Mouse (Mus musculus) heart, embryonic 12.5 days (tissue): ENCODE data around the gene Patl2. TPM values are rescaled to one million over a fixed set of nuclear protein-coding genes. Genes with fewer than 3 reads are reported as not detected.
A peak's percentile ranks its signal among the peaks of the same experiment; 100 is the strongest.

ENCODE experiments used
- ATAC-seq: fragments of 200-750 bp; cut with Nextera tagmentation; 2 replicates; pipeline ENCODE4 v1.8.0; 2017; ENCODE audit warnings: moderate TSS enrichment, moderate library complexity; ENCODE audit not compliant: insufficient number of reproducible peaks, low FRiP score
- H3K27ac ChIP-seq: fragments of 300-500 bp; sonication (generic); 2 replicates; pipeline ENCODE4 v1.5.1; 2016; ENCODE audit warnings: mild to moderate bottlenecking, moderate library complexity; ENCODE audit not compliant: poor library complexity, severe bottlenecking
- H3K27me3 ChIP-seq: fragments of 300-500 bp; sonication (generic); replicated peaks from 2 replicates; pipeline ENCODE4 v1.6.1; 2016; ENCODE audit warnings: mild to moderate bottlenecking, moderate library complexity
- H3K36me3 ChIP-seq: fragments of 300-500 bp; sonication (generic); 2 replicates; pipeline ENCODE4 v1.6.1; 2016; ENCODE audit warnings: mild to moderate bottlenecking, moderate library complexity
- H3K4me1 ChIP-seq: fragments of 300-500 bp; sonication (generic); replicated peaks from 2 replicates; pipeline ENCODE4 v1.6.1; 2016; ENCODE audit warnings: mild to moderate bottlenecking
- H3K4me2 ChIP-seq: fragments of 300-500 bp; sonication (generic); 2 replicates; pipeline ENCODE4 v1.6.1; 2016; ENCODE audit warnings: mild to moderate bottlenecking, moderate library complexity
- H3K4me3 ChIP-seq: fragments of 300-500 bp; sonication (generic); 2 replicates; pipeline ENCODE4 v1.5.1; 2016; ENCODE audit warnings: mild to moderate bottlenecking
- H3K9ac ChIP-seq: fragments of 300-500 bp; sonication (generic); 2 replicates; pipeline ENCODE4 v1.6.1; 2016; ENCODE audit warnings: mild to moderate bottlenecking, moderate library complexity
- H3K9me3 ChIP-seq: fragments of 300-500 bp; sonication (generic); replicated peaks from 2 replicates; pipeline ENCODE4 v1.6.1; 2016; ENCODE audit warnings: mild to moderate bottlenecking, moderate library complexity
- WGBS: fragments of 180-500 bp; shearing (Covaris S2); methylation state at CpG from one replicate; pipeline ENCODE4 v1.1.7; 2016; 5-methylcytosine and 5-hydroxymethylcytosine counted together
- polyA plus RNA-seq: library from polyadenylated mRNA; unstranded; fragments of >200 nt; fragmentation: Nextera tagmentation; extraction: Ambion mirVana; gene quantifications from 2 replicates; pipeline ENCODE4 v1.2.1, GENCODE M21; 2016

The Patl2 gene
- polyA plus RNA-seq, 1 experiment from 2014 or later: not detected

DNA sequence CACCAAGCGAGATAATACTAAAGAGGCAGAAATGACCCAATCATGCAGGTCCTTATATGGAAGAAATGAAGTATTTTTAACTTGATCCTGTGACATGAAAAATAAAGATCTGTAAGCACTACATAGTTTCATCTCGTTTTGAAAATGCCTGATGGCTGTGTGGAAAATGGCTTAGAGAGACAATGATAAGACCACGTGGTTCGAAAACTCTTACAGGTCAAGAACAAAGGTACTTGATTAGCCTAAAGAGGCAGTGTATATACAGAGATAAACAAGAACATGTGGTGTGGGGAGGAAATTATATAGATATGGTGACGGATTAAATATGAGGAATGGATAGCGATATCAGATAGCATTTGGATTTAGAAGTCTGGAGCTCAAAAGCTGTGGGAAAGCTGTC is 14.7 kb downstream of the Patl2 start:
- Histone ChIP-seq H3K9me3 (no peaks in the 10 kb centered on the region), H3K4me1 (no peaks in the 10 kb centered on the region), H3K4me2 (no peak overlapping the region), H3K27ac (no peak overlapping the region), H3K36me3 (no peaks in the 10 kb centered on the region), H3K4me3 (no peak overlapping the region), H3K9ac (no peak overlapping the region), H3K27me3 (no peaks in the 10 kb centered on the region)
- WGBS: 67% methylated on average over 6 of the region's 6 CpGs
- ATAC-seq: no peak

DNA sequence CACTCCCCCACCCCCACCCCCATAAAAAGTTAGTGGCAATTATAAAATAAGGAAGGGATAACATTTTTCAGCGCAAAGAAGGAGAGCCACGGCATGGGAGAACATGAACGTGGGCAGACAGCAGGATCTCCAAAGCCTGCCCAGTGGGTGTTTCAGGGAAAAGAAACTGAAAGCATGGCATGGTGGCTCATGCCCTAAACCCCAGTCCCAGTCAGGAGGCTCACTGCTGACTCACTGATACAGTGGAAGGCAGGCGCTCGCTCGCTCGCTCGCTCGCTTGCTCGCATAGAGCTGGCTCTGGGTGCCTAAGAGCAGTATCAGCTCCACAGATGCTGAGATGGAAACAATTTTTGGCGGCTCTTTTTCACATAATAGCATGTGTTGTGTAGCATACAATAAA is 21.7 kb downstream of the Patl2 start:
- no peak overlapping the region for H3K27ac ChIP-seq
- no peaks in the 10 kb centered on the region for H3K36me3 ChIP-seq
- H3K4me2 ChIP-seq: no peak overlapping the region
- no peak overlapping the region for H3K9ac ChIP-seq
- H3K4me3 ChIP-seq: no peak overlapping the region
- no peak for ATAC-seq
- WGBS: 74% methylated on average over 11 of the region's 11 CpGs
- no peaks in the 10 kb centered on the region for H3K27me3 ChIP-seq
- no peaks in the 10 kb centered on the region for H3K9me3 ChIP-seq
- H3K4me1 ChIP-seq: peaks cover 20% of the 10 kb centered on the region

DNA sequence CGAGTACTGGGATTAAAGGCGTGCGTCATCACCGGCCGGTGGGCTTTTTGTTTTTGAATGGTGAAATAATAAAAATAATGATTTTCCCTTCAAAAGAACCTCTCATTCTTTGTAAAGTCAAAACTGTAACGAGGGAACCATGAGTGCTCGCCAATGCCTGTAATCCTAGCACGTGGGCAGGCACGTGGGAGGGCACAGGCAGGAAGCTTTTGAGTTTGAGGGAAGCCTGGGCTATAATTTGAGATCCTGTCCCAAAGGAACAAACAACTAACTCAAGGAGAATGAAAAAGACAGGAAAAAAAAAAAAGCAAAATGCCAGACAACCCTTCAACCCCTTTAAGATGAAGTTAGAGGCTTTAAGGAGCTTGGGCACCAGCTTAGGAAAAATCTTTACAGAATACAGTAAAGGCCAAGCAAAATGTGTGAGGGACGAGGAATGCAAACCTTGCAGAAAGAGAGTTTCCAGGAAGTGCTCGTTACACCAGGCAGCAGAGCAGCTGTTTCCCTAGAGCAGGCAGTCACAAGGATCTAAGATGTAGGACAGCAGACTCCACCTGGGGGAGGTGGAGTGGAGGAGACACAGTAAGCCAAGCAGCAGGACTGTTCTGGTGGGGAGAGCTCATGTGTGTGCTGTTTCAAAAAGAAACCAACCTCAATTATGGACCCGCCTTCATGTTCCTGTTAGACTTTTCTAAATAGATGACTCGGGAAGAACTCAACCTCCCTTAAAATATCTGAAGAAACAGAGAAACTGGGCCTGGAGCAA is 22.4 kb downstream of the Patl2 start:
- H3K9me3 ChIP-seq: no peaks in the 10 kb centered on the region
- 72% methylated on average over 13 of the region's 13 CpGs for WGBS
- H3K27ac ChIP-seq: no peak overlapping the region
- H3K36me3 ChIP-seq: no peaks in the 10 kb centered on the region
- no peaks in the 10 kb centered on the region for H3K27me3 ChIP-seq
- H3K4me3 ChIP-seq: no peak overlapping the region
- ATAC-seq: no peak
- no peak overlapping the region for H3K9ac ChIP-seq
- no peak overlapping the region for H3K4me2 ChIP-seq
- peaks cover 27% of the 10 kb centered on the region for H3K4me1 ChIP-seq

DNA sequence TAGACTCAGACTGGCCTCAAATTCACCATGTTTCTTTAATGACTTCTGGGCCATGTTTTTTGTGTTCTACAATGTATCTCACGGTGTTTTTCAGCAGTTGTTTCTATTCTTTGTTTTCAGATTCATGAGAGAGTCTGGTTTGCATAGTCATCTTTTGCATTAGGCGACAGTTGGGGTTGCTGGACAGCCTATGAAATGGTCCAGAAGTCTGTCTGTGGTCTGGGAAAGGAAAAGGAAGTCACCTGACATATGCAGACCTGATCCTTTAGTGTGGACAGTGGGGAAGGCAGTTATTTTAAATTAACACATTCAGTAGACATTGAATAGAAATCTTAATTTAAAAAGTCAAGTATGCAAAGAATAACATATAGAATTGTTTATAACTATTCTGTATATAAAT is 23.5 kb downstream of the Patl2 start:
- no peaks in the 10 kb centered on the region for H3K27me3 ChIP-seq
- 80% methylated on average over 2 of the region's 2 CpGs for WGBS
- no peak overlapping the region for H3K4me2 ChIP-seq
- peaks cover 33% of the 10 kb centered on the region for H3K4me1 ChIP-seq
- no peaks in the 10 kb centered on the region for H3K9me3 ChIP-seq
- no peak for ATAC-seq
- no peaks in the 10 kb centered on the region for H3K36me3 ChIP-seq
- no peak overlapping the region for H3K9ac ChIP-seq
- H3K4me3 ChIP-seq: no peak overlapping the region
- no peak overlapping the region for H3K27ac ChIP-seq

DNA sequence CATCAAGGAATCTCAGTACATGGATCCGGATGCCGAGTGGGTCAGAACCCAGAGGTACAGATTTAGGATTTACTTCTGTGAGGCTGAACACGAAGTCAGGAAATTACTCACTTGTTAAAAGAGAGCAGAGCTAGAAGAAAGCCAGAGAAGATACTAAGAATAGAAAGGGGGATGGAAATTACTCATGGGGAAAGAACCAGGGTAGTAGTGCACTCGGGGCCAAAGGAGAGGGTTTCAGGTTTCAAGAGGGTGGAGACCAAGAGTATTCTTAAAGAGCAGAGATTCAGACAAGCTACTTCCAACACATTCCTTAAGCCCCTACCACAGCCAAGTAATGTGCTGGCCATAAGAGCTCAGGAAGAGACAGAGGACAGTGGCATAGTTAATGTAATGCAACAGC is 24.4 kb downstream of the Patl2 start:
- Histone ChIP-seq H3K27ac (peak overlapping the region; percentile 76), H3K27me3 (no peaks in the 10 kb centered on the region), H3K9me3 (no peaks in the 10 kb centered on the region), H3K9ac (no peak overlapping the region), H3K36me3 (no peaks in the 10 kb centered on the region), H3K4me2 (peak overlapping the region; percentile 13; the same call in 1 of the 2 replicates), H3K4me1 (peaks cover 33% of the 10 kb centered on the region), H3K4me3 (no peak overlapping the region)
- 15% methylated on average over 4 of the region's 4 CpGs for WGBS
- peak; percentile 57; the same call in 1 of the 2 replicates for ATAC-seq

DNA sequence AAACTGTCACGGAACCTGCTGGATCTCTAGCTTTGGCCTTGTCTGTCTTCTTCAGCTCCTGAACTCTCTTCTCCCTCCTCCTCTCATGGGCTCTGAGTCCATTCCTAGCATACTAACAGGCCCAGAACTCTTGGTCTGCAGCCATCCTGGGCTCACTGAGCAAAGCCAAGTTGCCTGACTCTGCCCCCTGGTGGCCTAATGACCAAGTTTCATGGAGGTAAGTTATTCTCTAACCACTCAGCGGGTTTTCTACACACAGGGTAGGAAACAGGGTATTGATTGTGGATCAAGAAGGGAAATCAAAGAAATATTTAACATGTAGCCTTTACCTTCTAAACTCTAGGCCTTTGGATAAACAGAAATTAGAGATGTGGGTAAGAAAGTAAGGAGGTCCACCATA is 25.3 kb downstream of the Patl2 start, which contains the start of gene Trim69:
Gene Trim69 (plus strand): TSS at position 21 of the 400 bp plus-strand sequence.
- Histone ChIP-seq H3K27ac (peak within 1 kb of the TSS; percentile 76), H3K4me3 (no peak within 1 kb of the TSS), H3K9ac (no peak within 1 kb of the TSS), H3K4me1 (peaks cover 33% of the 10 kb centered on the region), H3K36me3 (no peaks in the 10 kb centered on the region), H3K27me3 (no peaks in the 10 kb centered on the region), H3K4me2 (peak within 1 kb of the TSS; percentile 13; the same call in 1 of the 2 replicates), H3K9me3 (no peaks in the 10 kb centered on the region)
- 43% methylated on average over 2 of the region's 2 CpGs for WGBS
- ATAC-seq: peak; percentile 41; the same call in 1 of the 2 replicates

DNA sequence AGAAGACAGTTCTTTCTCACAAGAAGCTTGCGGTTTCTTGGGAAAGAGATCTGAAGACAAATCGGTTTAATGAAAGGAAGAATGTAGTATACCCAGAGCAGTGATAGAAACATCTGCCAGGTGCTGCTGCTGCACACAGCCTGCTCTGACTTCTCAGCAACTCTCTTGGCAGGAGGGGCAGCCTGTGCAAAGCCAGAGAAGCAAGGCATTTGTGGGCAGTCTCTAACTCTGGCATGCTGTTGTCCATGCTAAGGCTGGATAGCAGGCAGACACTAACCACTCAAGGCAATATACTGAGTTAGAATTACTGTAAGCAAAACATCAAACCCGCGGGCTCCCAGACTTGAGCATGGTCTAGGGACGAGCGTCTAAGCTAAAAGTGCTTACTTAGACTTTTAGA is 26.3 kb downstream of the Patl2 start:
- Histone ChIP-seq H3K4me2 (no peak overlapping the region), H3K27me3 (no peaks in the 10 kb centered on the region), H3K4me3 (no peak overlapping the region), H3K27ac (no peak overlapping the region), H3K9me3 (no peaks in the 10 kb centered on the region), H3K9ac (no peak overlapping the region), H3K36me3 (peaks cover 7% of the 10 kb centered on the region; the same call in 1 of the 2 replicates), H3K4me1 (peaks cover 33% of the 10 kb centered on the region)
- no peak for ATAC-seq
- 78% methylated on average over 6 of the region's 6 CpGs for WGBS

DNA sequence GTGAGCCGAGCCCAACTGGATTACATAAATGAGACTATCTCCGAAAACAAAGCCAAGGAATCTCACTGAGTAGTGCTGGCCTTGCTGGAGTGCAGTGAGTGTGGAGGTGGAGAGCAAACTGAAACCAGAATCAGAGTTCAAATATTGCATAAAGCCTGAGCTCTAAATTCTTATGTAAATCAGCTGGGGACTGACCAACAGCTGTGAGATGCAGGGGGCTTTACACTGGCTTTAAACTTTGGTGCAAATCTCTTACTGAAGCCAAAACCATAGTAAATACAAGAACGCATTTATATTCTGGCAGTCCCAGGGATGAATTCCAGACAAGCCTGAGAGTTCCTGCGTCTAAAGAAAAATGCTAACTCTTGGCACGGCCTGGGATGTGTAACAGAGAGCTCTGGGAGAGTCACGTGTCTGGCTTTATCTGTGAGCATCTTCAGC is 27.6 kb downstream of the Patl2 start:
- Histone ChIP-seq H3K27ac (no peak overlapping the region; the same call in 1 of the 2 replicates), H3K36me3 (peaks cover 15% of the 10 kb centered on the region), H3K4me2 (no peak overlapping the region), H3K4me3 (no peak overlapping the region), H3K4me1 (peaks cover 22% of the 10 kb centered on the region), H3K9me3 (no peaks in the 10 kb centered on the region), H3K27me3 (no peaks in the 10 kb centered on the region), H3K9ac (no peak overlapping the region)
- 31% methylated on average over 6 of the region's 6 CpGs for WGBS
- no peak for ATAC-seq

DNA sequence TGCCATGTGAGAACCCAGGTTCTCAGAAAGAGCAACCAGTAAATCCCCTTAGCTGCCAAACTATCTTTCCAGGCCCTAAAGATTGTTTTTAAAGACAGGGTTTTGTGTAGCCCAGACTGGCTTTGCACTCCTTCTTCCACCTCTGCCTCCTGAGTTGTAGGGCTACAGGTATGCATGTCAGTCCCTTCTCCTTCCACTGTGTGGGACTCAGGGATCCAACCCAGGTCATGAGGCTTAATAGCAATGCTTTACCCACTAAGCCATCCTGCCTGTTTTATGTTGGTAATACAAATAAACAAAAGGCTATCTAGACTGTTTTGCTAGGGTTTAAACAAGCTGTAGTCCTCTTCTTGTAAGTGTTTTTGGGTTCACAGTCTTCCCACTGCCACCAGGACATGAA is 28.4 kb downstream of the Patl2 start:
- H3K27me3 ChIP-seq: no peaks in the 10 kb centered on the region
- H3K9me3 ChIP-seq: no peaks in the 10 kb centered on the region
- H3K9ac ChIP-seq: no peak overlapping the region
- no peak for ATAC-seq
- no peak overlapping the region for H3K27ac ChIP-seq
- no peak overlapping the region for H3K4me3 ChIP-seq
- no peak overlapping the region for H3K4me2 ChIP-seq
- H3K4me1 ChIP-seq: peaks cover 22% of the 10 kb centered on the region
- H3K36me3 ChIP-seq: peaks cover 20% of the 10 kb centered on the region

DNA sequence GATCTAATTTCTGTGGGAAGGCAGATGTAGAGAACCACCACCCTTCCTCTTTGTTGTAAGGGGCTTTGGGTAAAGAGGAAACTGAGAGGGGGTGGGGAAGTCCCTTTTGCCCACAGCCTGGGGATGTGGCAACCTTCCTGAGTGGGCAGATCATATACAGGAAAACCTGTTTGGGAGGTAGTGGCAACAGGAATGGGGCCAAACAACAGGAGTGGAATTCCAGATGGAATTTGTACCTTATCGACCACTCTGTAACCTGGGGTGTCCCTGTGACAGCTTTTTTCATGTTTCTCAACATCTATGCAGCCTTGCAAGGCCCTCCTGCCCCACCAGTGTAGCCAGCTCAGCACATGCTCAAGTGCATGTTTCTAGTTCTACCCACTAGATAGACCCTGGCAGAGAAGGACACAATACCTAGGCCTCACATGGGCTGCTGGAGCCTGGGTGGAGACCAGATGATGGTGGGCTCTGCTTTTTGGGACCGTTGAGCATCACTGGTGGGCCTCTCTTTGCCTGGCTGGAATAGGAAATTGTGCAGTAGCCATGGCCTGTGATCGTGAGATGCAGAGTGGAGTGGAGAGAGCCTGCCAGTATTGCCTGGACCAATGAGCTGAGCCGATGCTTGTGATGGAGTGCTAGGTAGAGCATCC is 29.8 kb downstream of the Patl2 start:
- Histone ChIP-seq H3K27ac (no peak overlapping the region), H3K36me3 (peaks cover 32% of the 10 kb centered on the region), H3K4me3 (no peak overlapping the region), H3K4me2 (no peak overlapping the region), H3K27me3 (no peaks in the 10 kb centered on the region), H3K9me3 (no peaks in the 10 kb centered on the region), H3K9ac (no peak overlapping the region), H3K4me1 (peaks cover 14% of the 10 kb centered on the region)
- no peak for ATAC-seq
- 83% methylated on average over 4 of the region's 4 CpGs for WGBS

DNA sequence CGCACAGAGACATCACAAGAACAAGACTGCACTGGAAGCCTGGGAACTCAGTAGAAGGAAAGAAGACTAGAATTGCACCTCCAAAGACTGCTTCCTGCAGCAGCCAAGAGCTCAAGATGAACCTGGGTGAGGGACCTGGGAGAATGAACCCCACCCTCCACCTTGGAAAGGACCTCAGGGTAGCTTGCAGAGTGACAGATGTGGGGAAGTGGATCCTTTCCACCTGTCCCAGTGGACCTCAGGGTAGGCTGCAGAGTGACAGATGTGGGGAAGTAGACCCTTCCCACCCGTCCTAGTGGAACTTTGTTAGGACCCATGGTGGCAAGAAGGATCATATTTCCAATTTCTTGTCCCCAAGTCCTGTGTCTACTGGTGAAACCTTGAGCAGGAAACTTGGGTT is 30.7 kb downstream of the Patl2 start:
- H3K4me2 ChIP-seq: no peak overlapping the region

More for the DNA sequence above, 30.7 kb downstream of the Patl2 start:
- H3K36me3 ChIP-seq: peaks cover 33% of the 10 kb centered on the region
- H3K4me1 ChIP-seq: peaks cover 12% of the 10 kb centered on the region; the same call in 1 of the 2 replicates
- 83% methylated on average over 2 of the region's 2 CpGs for WGBS
- no peak overlapping the region for H3K27ac ChIP-seq
- no peak for ATAC-seq
- no peaks in the 10 kb centered on the region for H3K27me3 ChIP-seq
- no peaks in the 10 kb centered on the region for H3K9me3 ChIP-seq
- no peak overlapping the region for H3K4me3 ChIP-seq
- H3K9ac ChIP-seq: no peak overlapping the region
